Mouse (Mus musculus) lung, embryonic 14.5 days (tissue): Measurements from ENCODE around the gene Cflar. TPM values are rescaled to one million over a fixed set of nuclear protein-coding genes. Genes with fewer than 3 reads are reported as not detected.

Experiments
- ATAC-seq: fragments of 200-750 bp; cut with Nextera tagmentation; 2 replicates; pipeline ENCODE4 v1.8.0; 2017; ENCODE audit warnings: mild to moderate bottlenecking, moderate TSS enrichment, moderate library complexity; ENCODE audit not compliant: insufficient read depth
- DNase-seq: peaks from one replicate; pipeline ENCODE4 v3.0.0-alpha.2; 2015
- H3K27ac ChIP-seq: fragments of 300-500 bp; sonication (generic); 2 replicates; pipeline ENCODE4 v1.5.1; 2014; ENCODE audit warnings: low read depth, mild to moderate bottlenecking, moderate library complexity
- H3K27me3 ChIP-seq: fragments of 300-500 bp; sonication (generic); 2 replicates; pipeline ENCODE4 v1.6.1; 2014; ENCODE audit warnings: low read length, control low read depth; ENCODE audit not compliant: insufficient read depth
- H3K36me3 ChIP-seq: fragments of 300-500 bp; sonication (generic); 2 replicates; pipeline ENCODE4 v1.6.1; 2014; ENCODE audit warnings: control low read depth; ENCODE audit not compliant: insufficient read depth
- H3K4me1 ChIP-seq: fragments of 300-500 bp; sonication (generic); 2 replicates; pipeline ENCODE4 v1.6.1; 2014; ENCODE audit warnings: antibody characterized with exemption, control low read depth; ENCODE audit not compliant: insufficient read depth
- H3K4me2 ChIP-seq: fragments of 300-500 bp; sonication (generic); 2 replicates; pipeline ENCODE4 v1.6.1; 2014; ENCODE audit warnings: mild to moderate bottlenecking
- H3K4me3 ChIP-seq: fragments of 300-500 bp; sonication (generic); 2 replicates; pipeline ENCODE4 v1.5.1; 2014; ENCODE audit warnings: low read depth, low read length
- H3K9ac ChIP-seq: fragments of 300-500 bp; sonication (generic); 2 replicates; pipeline ENCODE4 v1.6.1; 2014
- H3K9me3 ChIP-seq: fragments of 300-500 bp; sonication (generic); 2 replicates; pipeline ENCODE4 v1.6.1; 2016; ENCODE audit warnings: low read depth, low read length, control low read depth
- CTCF ChIP-seq: IDR thresholded peaks from 2 replicates; pipeline ENCODE4 v1.5.1; 2016; ENCODE audit warnings: antibody characterized with exemption, low read depth
- WGBS: fragments of 180-500 bp; shearing (Covaris S2); extraction: QIAGEN DNeasy Blood & Tissue Kit; methylation state at CpG from one replicate; pipeline ENCODE4 v1.1.7; 2014; 5-methylcytosine and 5-hydroxymethylcytosine counted together
- polyA plus RNA-seq: library from polyadenylated mRNA; unstranded; fragments of >200 nt; fragmentation: Nextera tagmentation; extraction: Ambion mirVana; gene quantifications from 2 replicates; pipeline ENCODE4 v1.2.1, GENCODE M21; 2014

Cflar gene
- polyA plus RNA-seq, 1 experiment from 2014 or later, result 35.9 TPM

GRCm38 (mm10) chr1:58713081-58713892 lies 2.0 kb downstream of the Cflar start:
- ATAC-seq (peak; percentile 26), DNase-seq (peak; percentile 90)
- 3% methylated on average over 31 of the region's 31 CpGs for WGBS
- peak overlapping the region; percentile 75 for H3K4me2 ChIP-seq
- H3K27me3 ChIP-seq, result no peaks in the 10 kb centered on the region
- peak overlapping the region; percentile 53 for H3K4me3 ChIP-seq
- H3K27ac ChIP-seq, result peak overlapping the region; percentile 92
- H3K9me3 ChIP-seq, result no peaks in the 10 kb centered on the region
- H3K4me1 ChIP-seq, result 0 out of 2 replicates have a peak, but pooled peaks cover 5% of the 10 kb centered on the region
- peak; percentile 32; the same call in 1 of the 2 replicates for TF ChIP-seq CTCF
- peaks cover 33% of the 10 kb centered on the region for H3K36me3 ChIP-seq
- H3K9ac ChIP-seq, result peak overlapping the region; percentile 63

- 27% methylated on average over 4 of the region's 4 CpGs for WGBS
- DNase-seq (peak; percentile 75), ATAC-seq (no peak)
These were observed 2.6 kb downstream of the Cflar start for GRCm38 (mm10) chr1:58713893-58714231.

GRCm38 (mm10) chr1:58714361-58714760 lies 3.1 kb downstream of the Cflar start:
- Histone ChIP-seq H3K27me3 (no peaks in the 10 kb centered on the region), H3K4me1 (0 out of 2 replicates have a peak, but pooled peaks cover 5% of the 10 kb centered on the region), H3K4me3 (peak overlapping the region; percentile 53), H3K27ac (peak overlapping the region; percentile 92; the same call in 1 of the 2 replicates), H3K9ac (peak overlapping the region; percentile 63), H3K36me3 (peaks cover 41% of the 10 kb centered on the region), H3K4me2 (peak overlapping the region; percentile 75), H3K9me3 (no peaks in the 10 kb centered on the region)
- WGBS, result 58% methylated on average over 1 of the region's 1 CpGs
- no peak for TF ChIP-seq CTCF
- ATAC-seq, result no peak
- DNase-seq, result no peak

More at GRCm38 (mm10) chr1:58713893-58714231, 2.6 kb downstream of the Cflar start:
- Histone ChIP-seq H3K9me3 (no peaks in the 10 kb centered on the region), H3K27me3 (no peaks in the 10 kb centered on the region), H3K27ac (peak overlapping the region; percentile 92), H3K4me3 (peak overlapping the region; percentile 53), H3K36me3 (peaks cover 36% of the 10 kb centered on the region), H3K4me1 (0 out of 2 replicates have a peak, but pooled peaks cover 5% of the 10 kb centered on the region), H3K4me2 (peak overlapping the region; percentile 75), H3K9ac (peak overlapping the region; percentile 63)
- no peak for TF ChIP-seq CTCF

- DNase-seq, result no peak
- peak overlapping the region; percentile 75 for H3K4me2 ChIP-seq
- H3K4me3 ChIP-seq, result no peak overlapping the region
- no peaks in the 10 kb centered on the region for H3K27me3 ChIP-seq
- H3K27ac ChIP-seq, result no peak overlapping the region
- TF ChIP-seq CTCF, result no peak
- H3K4me1 ChIP-seq, result 0 out of 2 replicates have a peak, but pooled peaks cover 5% of the 10 kb centered on the region
- no peak overlapping the region for H3K9ac ChIP-seq
- H3K9me3 ChIP-seq, result no peaks in the 10 kb centered on the region
- peaks cover 50% of the 10 kb centered on the region for H3K36me3 ChIP-seq
- ATAC-seq, result no peak
These were observed 4.2 kb downstream of the Cflar start for GRCm38 (mm10) chr1:58715536-58715935.

- ATAC-seq, result no peak
- no peak for TF ChIP-seq CTCF
- Histone ChIP-seq H3K4me2 (peak overlapping the region; percentile 31), H3K27ac (no peak overlapping the region), H3K4me1 (0 out of 2 replicates have a peak, but pooled peaks cover 5% of the 10 kb centered on the region), H3K36me3 (peaks cover 50% of the 10 kb centered on the region), H3K27me3 (no peaks in the 10 kb centered on the region), H3K4me3 (no peak overlapping the region), H3K9me3 (no peaks in the 10 kb centered on the region), H3K9ac (no peak overlapping the region)
- peak; percentile 20 for DNase-seq
- WGBS, result 57% methylated on average over 7 of the region's 7 CpGs
These were observed 5.0 kb downstream of the Cflar start for GRCm38 (mm10) chr1:58716162-58716882.

GRCm38 (mm10) chr1:58716883-58717220 lies 5.5 kb downstream of the Cflar start:
- TF ChIP-seq CTCF, result no peak
- Histone ChIP-seq H3K4me2 (no peak overlapping the region), H3K36me3 (peaks cover 50% of the 10 kb centered on the region), H3K27me3 (no peaks in the 10 kb centered on the region), H3K4me1 (0 out of 2 replicates have a peak, but pooled peaks cover 5% of the 10 kb centered on the region), H3K4me3 (no peak overlapping the region), H3K27ac (no peak overlapping the region), H3K9ac (no peak overlapping the region), H3K9me3 (no peaks in the 10 kb centered on the region)
- WGBS, result 93% methylated on average over 4 of the region's 4 CpGs
- DNase-seq, result no peak
- no peak for ATAC-seq
